Mouse (Mus musculus): ENCODE data around the gene Camk1d. TPM values are rescaled to one million over a fixed set of nuclear protein-coding genes. Genes with fewer than 3 reads are reported as not detected.
"Not testable (repeated sequence)": the region's sequence is repeated elsewhere in the genome, so short reads cannot be mapped to it uniquely, and the experiment has no call there.

The Camk1d gene
- polyA plus RNA-seq, 1 experiment: 1.0 TPM

GRCm38 (mm10) chr2:5614308-5614705 lies 100.0 kb downstream of the Camk1d start:
- H3K27ac ChIP-seq (ENCODE audit: insufficient read depth, low read depth, low read length): 0 out of 2 replicates have a peak overlapping the region, but pooled peaks have one; percentile 26
- H3K4me3 ChIP-seq (ENCODE audit: insufficient read depth, low read depth, low read length): no peak overlapping the region

DNA sequence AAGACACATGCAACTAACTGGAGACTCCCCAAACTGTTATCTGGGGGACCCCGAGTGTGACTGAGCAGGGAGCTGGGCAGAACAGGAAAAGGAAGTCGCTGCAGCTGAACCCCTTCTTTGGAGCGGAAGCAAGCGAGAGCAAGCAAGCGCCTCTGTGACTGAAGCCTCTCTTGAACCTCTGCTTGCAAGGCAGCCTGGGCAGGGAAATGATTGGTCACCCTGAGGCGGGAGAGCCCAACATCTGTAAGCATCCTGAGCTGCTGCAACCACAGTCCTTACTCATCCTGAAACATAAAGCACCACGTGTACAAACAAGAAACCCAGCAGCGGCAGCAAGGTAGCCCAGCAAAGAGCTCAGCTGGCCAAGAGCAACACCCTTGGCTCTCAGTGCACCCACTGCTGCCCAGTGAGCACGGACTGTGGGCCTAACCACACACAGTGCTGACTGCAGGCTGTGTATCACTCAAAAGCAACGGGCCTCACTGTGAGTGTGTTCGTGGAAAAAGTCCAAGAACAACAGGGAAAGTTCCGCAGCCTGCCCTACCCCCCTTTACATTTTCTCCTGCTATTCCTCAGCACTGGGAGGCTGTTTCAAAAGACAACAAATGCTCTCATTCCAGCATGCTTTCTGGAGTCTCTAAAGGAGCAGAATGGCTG lies 100.5 kb downstream of the Camk1d start:
- H3K27me3 ChIP-seq (replicated peaks; ENCODE audit: control insufficient read depth, insufficient read depth, low read length): no peaks in the 10 kb centered on the region
- H3K4me1 ChIP-seq (ENCODE audit: control insufficient read depth, insufficient read depth, low read length): peaks cover 5% of the 10 kb centered on the region; the same call in 1 of the 2 replicates
- H3K36me3 ChIP-seq (ENCODE audit: control insufficient read depth, insufficient read depth, low read length): no peaks in the 10 kb centered on the region
- DNase-seq: peak; percentile 22
- 38% methylated on average over 12 of the region's 12 CpGs for WGBS
- H3K27ac ChIP-seq (ENCODE audit: insufficient read depth, low read depth, low read length): peak overlapping the region; percentile 27; the same call in 1 of the 2 replicates
- no peak for TF ChIP-seq CTCF (conservative IDR thresholded peaks at IDR 0.05; ENCODE audit: insufficient read depth, insufficient read length, low read depth, low read length)
- TF ChIP-seq POLR2A (IDR thresholded peaks at IDR 0.05; ENCODE audit: low read depth, low read length): no peak
- H3K4me3 ChIP-seq (ENCODE audit: insufficient read depth, low read depth, low read length): no peak overlapping the region

More at GRCm38 (mm10) chr2:5614308-5614705, 100.0 kb downstream of the Camk1d start:
- Histone ChIP-seq H3K36me3 (ENCODE audit: control insufficient read depth, insufficient read depth, low read length) (no peaks in the 10 kb centered on the region), H3K4me1 (ENCODE audit: control insufficient read depth, insufficient read depth, low read length) (peaks cover 5% of the 10 kb centered on the region; the same call in 1 of the 2 replicates), H3K27me3 (replicated peaks; ENCODE audit: control insufficient read depth, insufficient read depth, low read length) (no peaks in the 10 kb centered on the region)
- DNase-seq: no peak
- WGBS: 65% methylated on average over 2 of the region's 2 CpGs
- TF ChIP-seq POLR2A (IDR thresholded peaks at IDR 0.05; ENCODE audit: low read depth, low read length) (no peak), CTCF (conservative IDR thresholded peaks at IDR 0.05; ENCODE audit: insufficient read depth, insufficient read length, low read depth, low read length) (no peak)

DNA sequence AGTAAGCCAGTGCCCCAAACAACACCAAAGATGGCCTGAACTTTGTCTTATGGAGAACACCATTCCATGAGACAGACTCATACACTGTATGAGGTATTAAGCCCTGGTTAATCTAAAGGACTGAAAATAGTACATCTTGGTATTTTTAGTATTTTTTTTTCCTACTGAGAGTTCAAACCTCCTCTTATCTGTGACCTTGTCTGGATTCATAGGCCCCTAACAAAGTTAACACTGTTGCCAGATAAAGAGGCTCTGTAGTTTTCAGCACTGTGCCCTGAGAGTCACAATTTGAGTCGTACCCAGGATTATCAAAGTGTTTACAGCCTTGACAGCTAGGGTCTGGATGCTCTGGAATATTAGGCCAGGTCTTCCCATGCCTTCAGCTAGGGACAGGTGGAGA lies 102.7 kb downstream of the Camk1d start:
- H3K27me3 ChIP-seq (replicated peaks; ENCODE audit: control insufficient read depth, insufficient read depth, low read length): no peaks in the 10 kb centered on the region
- no peaks in the 10 kb centered on the region for H3K36me3 ChIP-seq (ENCODE audit: control insufficient read depth, insufficient read depth, low read length)
- H3K27ac ChIP-seq (ENCODE audit: insufficient read depth, low read depth, low read length): no peak overlapping the region
- TF ChIP-seq CTCF (conservative IDR thresholded peaks at IDR 0.05; ENCODE audit: insufficient read depth, insufficient read length, low read depth, low read length) (no peak), POLR2A (IDR thresholded peaks at IDR 0.05; ENCODE audit: low read depth, low read length) (no peak)
- no peak overlapping the region for H3K4me3 ChIP-seq (ENCODE audit: insufficient read depth, low read depth, low read length)
- peaks cover 5% of the 10 kb centered on the region; the same call in 1 of the 2 replicates for H3K4me1 ChIP-seq (ENCODE audit: control insufficient read depth, insufficient read depth, low read length)
- 74% methylated on average over 1 of the region's 1 CpGs for WGBS
- no peak for DNase-seq

- TF ChIP-seq CTCF (conservative IDR thresholded peaks at IDR 0.05; ENCODE audit: insufficient read depth, insufficient read length, low read depth, low read length) (no peak), POLR2A (IDR thresholded peaks at IDR 0.05; ENCODE audit: low read depth, low read length) (no peak)
- Histone ChIP-seq H3K27ac (ENCODE audit: insufficient read depth, low read depth, low read length) (no peak overlapping the region), H3K36me3 (ENCODE audit: control insufficient read depth, insufficient read depth, low read length) (no peaks in the 10 kb centered on the region)
Observed at GRCm38 (mm10) chr2:5610521-5610920, 103.8 kb downstream of the Camk1d start.

DNA sequence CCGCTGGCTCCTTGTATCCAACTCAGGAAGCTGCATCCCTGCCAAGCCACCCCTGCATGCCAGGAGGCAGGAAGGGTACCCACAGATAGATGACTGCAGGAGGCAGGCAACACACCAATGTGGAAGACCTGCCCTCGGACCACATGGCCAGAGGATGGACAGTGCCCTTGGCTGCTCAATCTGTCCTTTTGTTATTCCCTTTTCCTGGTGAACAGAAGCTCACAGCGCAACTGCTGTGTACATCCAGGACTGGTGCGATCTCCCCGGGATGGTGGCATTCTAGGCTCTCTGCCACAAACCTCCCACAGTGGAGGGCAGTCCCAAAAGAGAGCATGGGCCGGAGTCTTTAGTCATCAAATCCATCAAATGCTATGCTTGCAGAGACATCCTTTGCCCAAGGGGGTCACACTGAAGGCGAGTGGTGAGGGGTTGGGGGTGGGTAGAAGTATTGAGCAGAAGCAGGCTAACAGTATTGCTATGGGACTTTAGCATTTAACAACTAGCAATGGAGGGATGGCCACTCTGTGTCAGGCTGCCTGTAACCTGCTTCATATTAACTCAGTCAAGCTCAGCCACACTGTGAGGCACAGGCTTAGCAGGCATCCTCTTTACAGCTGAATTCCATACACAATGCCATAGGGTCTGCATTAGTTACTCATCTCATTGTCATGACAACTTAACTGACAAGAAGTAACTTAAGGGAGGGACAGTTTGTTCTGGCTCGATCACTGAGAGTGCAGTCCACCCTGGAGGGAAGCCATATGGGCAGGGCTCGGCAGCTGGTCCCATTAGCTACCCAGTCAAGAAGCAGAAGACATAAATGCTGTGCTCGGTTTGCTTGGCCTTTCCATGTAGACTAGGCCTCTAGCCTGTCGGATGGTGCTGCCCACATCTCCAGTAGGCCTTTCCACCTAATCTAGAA lies 106.1 kb downstream of the Camk1d start:
- Histone ChIP-seq H3K27me3 (replicated peaks; ENCODE audit: control insufficient read depth, insufficient read depth, low read length) (no peaks in the 10 kb centered on the region), H3K4me1 (ENCODE audit: control insufficient read depth, insufficient read depth, low read length) (no peaks in the 10 kb centered on the region), H3K27ac (ENCODE audit: insufficient read depth, low read depth, low read length) (no peak overlapping the region), H3K4me3 (ENCODE audit: insufficient read depth, low read depth, low read length) (no peak overlapping the region), H3K36me3 (ENCODE audit: control insufficient read depth, insufficient read depth, low read length) (no peaks in the 10 kb centered on the region)
- no peak for TF ChIP-seq POLR2A (IDR thresholded peaks at IDR 0.05; ENCODE audit: low read depth, low read length)
- TF ChIP-seq CTCF (conservative IDR thresholded peaks at IDR 0.05; ENCODE audit: insufficient read depth, insufficient read length, low read depth, low read length): no peak
- WGBS: 85% methylated on average over 11 of the region's 11 CpGs
- no peak for DNase-seq

More at GRCm38 (mm10) chr2:5610521-5610920, 103.8 kb downstream of the Camk1d start:
- no peak for DNase-seq
- 77% methylated on average over 4 of the region's 4 CpGs for WGBS
- H3K27me3 ChIP-seq (replicated peaks; ENCODE audit: control insufficient read depth, insufficient read depth, low read length): no peaks in the 10 kb centered on the region
- no peak overlapping the region for H3K4me3 ChIP-seq (ENCODE audit: insufficient read depth, low read depth, low read length)
- peaks cover 5% of the 10 kb centered on the region; the same call in 1 of the 2 replicates for H3K4me1 ChIP-seq (ENCODE audit: control insufficient read depth, insufficient read depth, low read length)

DNA sequence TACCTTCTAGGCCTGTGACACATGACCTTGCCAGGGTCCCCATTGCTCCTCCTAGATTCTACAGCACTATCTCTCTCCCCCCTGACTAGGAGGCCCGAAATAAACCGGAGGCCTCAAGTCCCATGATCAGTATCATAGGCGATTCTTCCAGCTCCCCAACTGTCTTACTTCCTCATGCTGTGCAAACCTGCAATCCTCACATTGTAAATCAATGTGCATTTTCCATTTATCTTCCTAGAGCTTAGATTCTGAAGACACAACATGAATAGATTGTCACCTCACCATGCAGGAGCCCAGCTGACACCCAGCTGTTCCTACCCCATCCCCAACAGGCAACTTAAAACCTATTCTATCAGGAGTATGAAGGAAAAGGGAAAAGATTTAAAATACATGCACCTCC lies 108.5 kb downstream of the Camk1d start:
- Histone ChIP-seq H3K36me3 (ENCODE audit: control insufficient read depth, insufficient read depth, low read length) (no peaks in the 10 kb centered on the region), H3K27ac (ENCODE audit: insufficient read depth, low read depth, low read length) (no peak overlapping the region), H3K27me3 (replicated peaks; ENCODE audit: control insufficient read depth, insufficient read depth, low read length) (no peaks in the 10 kb centered on the region), H3K4me3 (ENCODE audit: insufficient read depth, low read depth, low read length) (no peak overlapping the region), H3K4me1 (ENCODE audit: control insufficient read depth, insufficient read depth, low read length) (no peaks in the 10 kb centered on the region)
- DNase-seq: no peak
- TF ChIP-seq POLR2A (IDR thresholded peaks at IDR 0.05; ENCODE audit: low read depth, low read length) (no peak), CTCF (conservative IDR thresholded peaks at IDR 0.05; ENCODE audit: insufficient read depth, insufficient read length, low read depth, low read length) (no peak)
- 81% methylated on average over 3 of the region's 3 CpGs for WGBS

DNA sequence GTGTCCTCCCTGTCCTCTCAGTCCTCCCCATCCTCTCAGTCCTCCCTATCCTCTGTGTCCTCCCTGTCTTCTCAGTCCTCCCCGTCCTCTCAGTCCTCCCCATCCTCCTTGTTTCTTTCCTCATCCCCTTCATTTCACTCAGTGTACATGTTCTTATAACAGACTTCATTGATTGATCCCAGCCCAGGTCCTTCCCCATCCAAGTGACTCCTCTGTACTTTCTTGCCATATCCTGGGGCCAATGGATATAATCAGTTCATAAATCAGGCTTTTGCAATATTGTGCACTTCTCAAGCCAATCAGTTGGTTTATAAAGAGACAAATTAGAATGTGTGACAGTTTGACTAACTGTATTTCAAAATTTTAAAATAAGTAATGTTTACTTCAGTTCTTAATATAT lies 112.3 kb downstream of the Camk1d start:
- Histone ChIP-seq H3K27me3 (replicated peaks; ENCODE audit: control insufficient read depth, insufficient read depth, low read length) (no peaks in the 10 kb centered on the region), H3K36me3 (ENCODE audit: control insufficient read depth, insufficient read depth, low read length) (no peaks in the 10 kb centered on the region), H3K4me3 (ENCODE audit: insufficient read depth, low read depth, low read length) (no peak overlapping the region), H3K4me1 (ENCODE audit: control insufficient read depth, insufficient read depth, low read length) (no peaks in the 10 kb centered on the region), H3K27ac (ENCODE audit: insufficient read depth, low read depth, low read length) (no peak overlapping the region)
- DNase-seq: no peak
- no peak for TF ChIP-seq CTCF (conservative IDR thresholded peaks at IDR 0.05; ENCODE audit: insufficient read depth, insufficient read length, low read depth, low read length)
- no peak for TF ChIP-seq POLR2A (IDR thresholded peaks at IDR 0.05; ENCODE audit: low read depth, low read length)
- 87% methylated on average over 1 of the region's 1 CpGs for WGBS

DNA sequence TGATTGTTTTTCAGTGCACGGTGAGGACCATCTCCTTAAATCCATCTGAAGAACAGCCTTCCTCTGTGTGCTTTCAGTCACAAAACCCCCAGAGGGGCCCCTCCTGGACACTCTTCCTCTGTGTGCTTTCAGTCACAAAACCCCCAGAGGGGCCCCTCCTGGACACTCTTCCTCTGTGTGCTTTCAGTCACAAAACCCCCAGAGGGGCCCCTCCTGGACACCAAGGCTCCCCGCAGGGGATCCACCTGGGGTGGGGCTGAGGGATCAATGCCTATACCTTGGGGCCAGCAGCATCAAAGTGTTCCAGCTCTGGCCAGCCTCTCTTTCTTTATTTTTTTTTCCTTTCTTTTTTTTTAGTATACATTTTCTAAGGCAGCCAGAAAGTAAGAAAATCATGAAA lies 113.1 kb downstream of the Camk1d start:
- not testable (repeated sequence) for H3K4me3 ChIP-seq (ENCODE audit: insufficient read depth, low read depth, low read length); H3K27ac ChIP-seq (ENCODE audit: insufficient read depth, low read depth, low read length); H3K27me3 ChIP-seq (replicated peaks; ENCODE audit: control insufficient read depth, insufficient read depth, low read length); H3K4me1 ChIP-seq (ENCODE audit: control insufficient read depth, insufficient read depth, low read length); DNase-seq; H3K36me3 ChIP-seq (ENCODE audit: control insufficient read depth, insufficient read depth, low read length)
- WGBS: 12% methylated on average over 2 of the region's 2 CpGs

Data from kidney, adult 2 months (tissue).